Mouse (Mus musculus): ENCODE measurements around the gene Olfr52. TPM values are rescaled to one million over a fixed set of nuclear protein-coding genes. Genes with fewer than 3 reads are reported as not detected.

Gene Olfr52
- polyA plus RNA-seq, 1 experiment from 2014 or later, result not detected

Other genes with a start within 250 kb of the Olfr52 start
- not detected in 2 replicates for gene Olfr1028, start 235.2 kb downstream of the Olfr52 start, polyA plus RNA-seq (2015; fragmentation: Nextera tagmentation; extraction: Ambion mirVana)
- gene Olfr1029, start 211.8 kb downstream of the Olfr52 start, polyA plus RNA-seq (2015; fragmentation: Nextera tagmentation; extraction: Ambion mirVana), result not detected in 2 replicates
- gene Olfr1030, start 206.4 kb downstream of the Olfr52 start, polyA plus RNA-seq (2015; fragmentation: Nextera tagmentation; extraction: Ambion mirVana), result not detected in 2 replicates
- not detected in 2 replicates for gene Olfr1031, start 195.4 kb downstream of the Olfr52 start, polyA plus RNA-seq (2015; fragmentation: Nextera tagmentation; extraction: Ambion mirVana)
- gene Olfr1032, start 180.1 kb downstream of the Olfr52 start, polyA plus RNA-seq (2015; fragmentation: Nextera tagmentation; extraction: Ambion mirVana), result not detected in 2 replicates
- not detected in 2 replicates for gene Olfr1033, start 165.1 kb downstream of the Olfr52 start, polyA plus RNA-seq (2015; fragmentation: Nextera tagmentation; extraction: Ambion mirVana)
- gene Olfr1034, start 139.8 kb downstream of the Olfr52 start, polyA plus RNA-seq (2015; fragmentation: Nextera tagmentation; extraction: Ambion mirVana), result not detected in 2 replicates
- gene Olfr1036, start 111.7 kb downstream of the Olfr52 start, polyA plus RNA-seq (2015; fragmentation: Nextera tagmentation; extraction: Ambion mirVana), result not detected in 2 replicates
- not detected in 2 replicates for gene Olfr1037, start 98.3 kb downstream of the Olfr52 start, polyA plus RNA-seq (2015; fragmentation: Nextera tagmentation; extraction: Ambion mirVana)
- not detected in 2 replicates for gene Olfr1039, start 49.8 kb downstream of the Olfr52 start, polyA plus RNA-seq (2015; fragmentation: Nextera tagmentation; extraction: Ambion mirVana)
- not detected in 2 replicates for gene Olfr1040, start 39.0 kb downstream of the Olfr52 start, polyA plus RNA-seq (2015; fragmentation: Nextera tagmentation; extraction: Ambion mirVana)
- not detected in 2 replicates for gene Olfr1042, start 23.8 kb downstream of the Olfr52 start, polyA plus RNA-seq (2015; fragmentation: Nextera tagmentation; extraction: Ambion mirVana)
- not detected in 2 replicates for gene Olfr1043, start 18.2 kb downstream of the Olfr52 start, polyA plus RNA-seq (2015; fragmentation: Nextera tagmentation; extraction: Ambion mirVana)
- not detected in 2 replicates for gene Olfr1044, start 7.9 kb downstream of the Olfr52 start, polyA plus RNA-seq (2015; fragmentation: Nextera tagmentation; extraction: Ambion mirVana)
- not detected in 2 replicates for gene Olfr1045, start 17.3 kb upstream of the Olfr52 start, polyA plus RNA-seq (2015; fragmentation: Nextera tagmentation; extraction: Ambion mirVana)
- not detected in 2 replicates for gene Olfr1046, start 33.6 kb upstream of the Olfr52 start, polyA plus RNA-seq (2015; fragmentation: Nextera tagmentation; extraction: Ambion mirVana)
- not detected in 2 replicates for gene Olfr1047, start 45.7 kb upstream of the Olfr52 start, polyA plus RNA-seq (2015; fragmentation: Nextera tagmentation; extraction: Ambion mirVana)
- not detected in 2 replicates for gene Olfr1048, start 54.6 kb upstream of the Olfr52 start, polyA plus RNA-seq (2015; fragmentation: Nextera tagmentation; extraction: Ambion mirVana)
- gene Olfr1049, start 72.6 kb upstream of the Olfr52 start, polyA plus RNA-seq (2015; fragmentation: Nextera tagmentation; extraction: Ambion mirVana), result not detected in 2 replicates
- gene Olfr1051, start 93.4 kb upstream of the Olfr52 start, polyA plus RNA-seq (2015; fragmentation: Nextera tagmentation; extraction: Ambion mirVana), result not detected in 2 replicates
- not detected in 2 replicates for gene Olfr1052, start 106.8 kb upstream of the Olfr52 start, polyA plus RNA-seq (2015; fragmentation: Nextera tagmentation; extraction: Ambion mirVana)
- not detected in 2 replicates for gene Olfr1053, start 129.6 kb upstream of the Olfr52 start, polyA plus RNA-seq (2015; fragmentation: Nextera tagmentation; extraction: Ambion mirVana)
- not detected in 2 replicates for gene Olfr1054, start 149.8 kb upstream of the Olfr52 start, polyA plus RNA-seq (2015; fragmentation: Nextera tagmentation; extraction: Ambion mirVana)
- gene Olfr1055, start 164.6 kb upstream of the Olfr52 start, polyA plus RNA-seq (2015; fragmentation: Nextera tagmentation; extraction: Ambion mirVana), result not detected in 2 replicates
- not detected in 2 replicates for gene Olfr1056, start 176.8 kb upstream of the Olfr52 start, polyA plus RNA-seq (2015; fragmentation: Nextera tagmentation; extraction: Ambion mirVana)
- not detected in 2 replicates for gene Olfr1057, start 192.7 kb upstream of the Olfr52 start, polyA plus RNA-seq (2015; fragmentation: Nextera tagmentation; extraction: Ambion mirVana)
- gene Olfr1058, start 202.9 kb upstream of the Olfr52 start, polyA plus RNA-seq (2015; fragmentation: Nextera tagmentation; extraction: Ambion mirVana), result not detected in 2 replicates
- gene Olfr1061, start 228.4 kb upstream of the Olfr52 start, polyA plus RNA-seq (2015; fragmentation: Nextera tagmentation; extraction: Ambion mirVana), result not detected in 2 replicates
- not detected in 2 replicates for gene Olfr1062, start 241.1 kb upstream of the Olfr52 start, polyA plus RNA-seq (2015; fragmentation: Nextera tagmentation; extraction: Ambion mirVana)